Mouse (Mus musculus) heart, postnatal 0 days (tissue): ENCODE data around the gene D430041D05Rik. TPM values are rescaled to one million over a fixed set of nuclear protein-coding genes. Genes with fewer than 3 reads are reported as not detected.

ENCODE experiments used
- ATAC-seq: fragments of 200-750 bp; cut with Nextera tagmentation; 2 replicates; pipeline ENCODE4 v1.8.0; 2017; ENCODE audit warnings: low read depth, moderate number of reproducible peaks, moderate library complexity; ENCODE audit not compliant: insufficient read depth
- DNase-seq: peaks from one replicate; pipeline ENCODE4 v3.0.0-alpha.2; 2016; ENCODE audit warnings: low spot score
- H3K27ac ChIP-seq: fragments of 300-500 bp; sonication (generic); 2 replicates; pipeline ENCODE4 v1.5.1; 2014; ENCODE audit warnings: low read depth, mild to moderate bottlenecking
- H3K27me3 ChIP-seq: fragments of 300-500 bp; sonication (generic); 2 replicates; pipeline ENCODE4 v1.6.1; 2014; ENCODE audit warnings: low read length, mixed read lengths; ENCODE audit not compliant: control insufficient read depth, insufficient read depth
- H3K36me3 ChIP-seq: fragments of 300-500 bp; sonication (generic); replicated peaks from 2 replicates; pipeline ENCODE4 v1.6.1; 2014; ENCODE audit warnings: low read length, mixed read lengths; ENCODE audit not compliant: control insufficient read depth, insufficient read depth
- H3K4me1 ChIP-seq: fragments of 300-500 bp; sonication (generic); 2 replicates; pipeline ENCODE4 v1.6.1; 2014; ENCODE audit warnings: antibody characterized with exemption; ENCODE audit not compliant: control insufficient read depth, insufficient read depth
- H3K4me2 ChIP-seq: fragments of 300-500 bp; sonication (generic); 2 replicates; pipeline ENCODE4 v1.6.1; 2014; ENCODE audit warnings: low read depth, mild to moderate bottlenecking, low read length, moderate library complexity
- H3K4me3 ChIP-seq: fragments of 300-500 bp; sonication (generic); 2 replicates; pipeline ENCODE4 v1.5.1; 2014; ENCODE audit warnings: low read depth, low read length
- H3K9ac ChIP-seq: fragments of 300-500 bp; sonication (generic); replicated peaks from 2 replicates; pipeline ENCODE4 v1.6.1; 2014; ENCODE audit warnings: low read depth, low read length, mixed read lengths
- H3K9me3 ChIP-seq: fragments of 300-500 bp; sonication (generic); replicated peaks from 2 replicates; pipeline ENCODE4 v1.6.1; 2016; ENCODE audit warnings: low read length; ENCODE audit not compliant: control insufficient read depth
- CTCF ChIP-seq: IDR thresholded peaks from 2 replicates; pipeline ENCODE4 v1.5.1; 2016; ENCODE audit warnings: antibody characterized with exemption, control low read depth, low read depth
- EP300 ChIP-seq: IDR thresholded peaks from 2 replicates; pipeline ENCODE4 v1.6.1; 2016; ENCODE audit warnings: antibody characterized with exemption, low read depth
- WGBS: fragments of 180-500 bp; shearing (Covaris S2); extraction: QIAGEN DNeasy Blood & Tissue Kit; methylation state at CpG from one replicate; pipeline ENCODE4 v1.1.7; 2014; 5-methylcytosine and 5-hydroxymethylcytosine counted together
- polyA plus RNA-seq: library from polyadenylated mRNA; unstranded; fragments of >200 nt; fragmentation: Nextera tagmentation; extraction: Ambion mirVana; gene quantifications from 2 replicates; pipeline ENCODE4 v1.2.1, GENCODE M21; 2015
- total RNA-seq: library from RNA; depleted of rRNA; stranded (reverse); fragments of >200 nt; gene quantifications from 2 replicates; pipeline ENCODE4 v1.2.3, GENCODE M21; 2014; ENCODE audit warnings: low replicate concordance

The D430041D05Rik gene
- total and polyA plus RNA-seq, 2 experiments from 2014 or later = 0.03 TPM; not detected in 1

DNA sequence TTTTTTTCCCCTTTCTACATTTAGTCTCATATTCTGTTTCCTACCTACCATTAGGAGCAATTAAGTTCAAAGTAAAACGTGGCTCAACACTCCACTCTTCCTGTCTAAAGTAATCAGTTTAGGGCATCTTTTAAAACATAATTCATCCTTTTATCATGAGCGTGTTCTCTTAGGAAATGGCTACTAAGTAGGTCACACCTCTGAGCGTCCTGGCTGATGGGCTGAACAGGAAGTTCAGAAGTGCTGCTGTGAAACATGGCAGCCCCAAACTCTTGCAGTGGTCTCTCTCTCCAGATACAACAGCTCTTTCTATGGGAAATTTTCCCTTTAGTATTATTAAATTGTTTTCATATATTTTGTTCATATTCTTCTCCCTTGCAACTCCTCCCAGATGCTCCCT, 223.7 kb downstream of the D430041D05Rik start:
- Histone ChIP-seq H3K4me1 (no peaks in the 10 kb centered on the region), H3K4me2 (no peak overlapping the region), H3K9me3 (no peaks in the 10 kb centered on the region), H3K36me3 (no peaks in the 10 kb centered on the region), H3K4me3 (no peak overlapping the region), H3K27me3 (no peaks in the 10 kb centered on the region), H3K9ac (no peak overlapping the region), H3K27ac (no peak overlapping the region)
- DNase-seq (no peak), ATAC-seq (no peak)
- no peak for TF ChIP-seq EP300
- TF ChIP-seq CTCF = no peak
- WGBS = 54% methylated on average over 3 of the region's 3 CpGs

DNA sequence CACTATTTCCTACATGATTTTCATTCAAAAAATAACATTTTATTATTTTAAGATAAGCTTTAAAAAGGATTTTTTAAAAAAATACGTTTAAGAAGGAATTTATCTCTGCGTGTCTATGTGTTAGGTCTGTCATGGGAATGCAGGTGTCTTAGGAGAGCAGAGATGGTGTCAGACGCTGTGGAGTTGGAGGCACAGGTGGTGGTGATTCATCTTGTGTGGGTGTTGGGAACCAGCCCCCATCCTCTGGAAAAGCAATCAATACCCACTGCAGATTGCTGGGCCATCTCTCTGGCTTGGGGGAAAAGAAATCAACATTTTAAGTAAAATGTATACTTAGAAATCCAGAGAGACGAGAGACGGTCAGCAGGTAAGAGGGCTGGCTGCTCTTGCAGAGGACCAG, 225.2 kb downstream of the D430041D05Rik start:
- 84% methylated on average over 5 of the region's 5 CpGs for WGBS
- no peak for ATAC-seq
- no peak overlapping the region for H3K9ac ChIP-seq
- no peaks in the 10 kb centered on the region for H3K27me3 ChIP-seq
- no peak overlapping the region for H3K27ac ChIP-seq
- TF ChIP-seq EP300 (no peak), CTCF (no peak)
- no peak overlapping the region for H3K4me3 ChIP-seq
- no peaks in the 10 kb centered on the region for H3K9me3 ChIP-seq
- H3K4me2 ChIP-seq = no peak overlapping the region
- H3K4me1 ChIP-seq = no peaks in the 10 kb centered on the region
- no peak for DNase-seq
- H3K36me3 ChIP-seq = no peaks in the 10 kb centered on the region

DNA sequence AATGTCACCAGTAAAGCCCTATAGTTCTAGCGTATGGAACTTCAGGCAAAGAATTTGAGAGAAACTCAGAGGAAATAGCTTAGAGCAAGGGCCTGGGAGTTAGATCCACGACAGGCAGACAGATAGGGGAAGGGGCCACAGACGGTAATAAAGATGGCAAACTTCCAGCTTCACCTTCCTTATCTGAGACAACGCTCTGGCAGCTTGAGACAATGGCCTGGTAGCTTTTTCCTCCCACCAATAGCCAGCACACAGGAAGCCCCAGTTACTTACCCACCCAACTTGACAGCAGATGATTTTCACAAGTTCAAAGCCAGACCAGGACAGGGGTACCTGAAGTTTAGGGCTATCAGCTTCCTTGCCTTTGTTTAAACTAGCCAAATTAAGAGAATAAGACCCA, 226.5 kb downstream of the D430041D05Rik start:
- Histone ChIP-seq H3K36me3 (no peaks in the 10 kb centered on the region), H3K4me3 (no peak overlapping the region), H3K4me1 (no peaks in the 10 kb centered on the region), H3K4me2 (no peak overlapping the region), H3K27me3 (no peaks in the 10 kb centered on the region), H3K9ac (no peak overlapping the region), H3K27ac (no peak overlapping the region), H3K9me3 (no peaks in the 10 kb centered on the region)
- 16% methylated on average over 4 of the region's 4 CpGs for WGBS
- ATAC-seq (no peak), DNase-seq (no peak)
- no peak for TF ChIP-seq CTCF
- TF ChIP-seq EP300 = no peak

DNA sequence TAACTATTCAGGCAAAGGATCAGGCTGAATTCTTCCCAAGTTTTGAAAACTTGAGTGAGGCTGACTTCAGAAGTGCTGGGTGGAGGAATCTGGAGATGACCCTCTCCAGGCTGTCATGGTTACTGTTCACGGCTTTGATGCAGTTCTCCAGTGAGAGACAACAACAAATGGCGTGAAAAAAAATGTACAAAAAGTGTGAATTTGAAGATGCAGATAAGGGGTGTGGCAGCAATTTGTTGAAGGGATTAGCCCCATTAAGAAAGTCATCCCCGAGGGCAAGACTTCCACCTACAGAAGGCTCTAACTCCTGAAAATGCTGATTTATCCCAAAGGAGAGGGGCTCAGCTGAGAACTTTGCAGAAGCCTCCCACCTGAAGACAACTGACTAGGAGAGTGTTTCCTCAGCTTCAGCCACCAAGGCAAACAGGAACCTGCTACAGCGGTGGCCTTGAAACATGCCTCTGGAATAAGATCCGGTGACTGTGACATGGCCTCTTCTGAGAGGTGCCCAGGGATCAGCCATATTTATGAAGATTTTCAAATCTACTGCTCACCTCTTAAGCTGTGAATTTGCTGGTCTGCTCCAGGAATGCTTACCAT, 227.5 kb downstream of the D430041D05Rik start:
- WGBS = 64% methylated on average over 5 of the region's 5 CpGs
- no peak for ATAC-seq

GRCm38 (mm10) chr2:104179636-104180035, 231.2 kb downstream of the D430041D05Rik start:
- DNase-seq (no peak), ATAC-seq (no peak)
- no peaks in the 10 kb centered on the region for H3K9me3 ChIP-seq
- H3K27me3 ChIP-seq = no peaks in the 10 kb centered on the region
- H3K4me1 ChIP-seq = peaks cover 21% of the 10 kb centered on the region
- H3K27ac ChIP-seq = no peak overlapping the region
- WGBS = 61% methylated on average over 8 of the region's 8 CpGs
- H3K9ac ChIP-seq = no peak overlapping the region
- no peaks in the 10 kb centered on the region for H3K36me3 ChIP-seq
- no peak overlapping the region for H3K4me3 ChIP-seq
- TF ChIP-seq CTCF (no peak), EP300 (no peak)
- H3K4me2 ChIP-seq = no peak overlapping the region

More for the DNA sequence above, 227.5 kb downstream of the D430041D05Rik start:
- DNase-seq = no peak
- Histone ChIP-seq H3K27ac (no peak overlapping the region), H3K9me3 (no peaks in the 10 kb centered on the region), H3K36me3 (no peaks in the 10 kb centered on the region), H3K4me2 (no peak overlapping the region), H3K4me1 (no peaks in the 10 kb centered on the region), H3K9ac (no peak overlapping the region), H3K4me3 (no peak overlapping the region), H3K27me3 (no peaks in the 10 kb centered on the region)
- TF ChIP-seq EP300 (no peak), CTCF (no peak)

- Histone ChIP-seq H3K36me3 (no peaks in the 10 kb centered on the region), H3K27me3 (no peaks in the 10 kb centered on the region), H3K4me3 (no peak overlapping the region), H3K4me2 (no peak overlapping the region), H3K27ac (no peak overlapping the region), H3K9me3 (no peaks in the 10 kb centered on the region), H3K9ac (no peak overlapping the region), H3K4me1 (peaks cover 21% of the 10 kb centered on the region)
- TF ChIP-seq CTCF = no peak
- TF ChIP-seq EP300 = no peak
- WGBS = 71% methylated on average over 4 of the region's 4 CpGs
- DNase-seq = no peak
- no peak for ATAC-seq
Observed at GRCm38 (mm10) chr2:104178251-104178650, 232.6 kb downstream of the D430041D05Rik start.
